Mouse (Mus musculus): ENCODE data around the gene Lrp2.

Lrp2 gene

DNA sequence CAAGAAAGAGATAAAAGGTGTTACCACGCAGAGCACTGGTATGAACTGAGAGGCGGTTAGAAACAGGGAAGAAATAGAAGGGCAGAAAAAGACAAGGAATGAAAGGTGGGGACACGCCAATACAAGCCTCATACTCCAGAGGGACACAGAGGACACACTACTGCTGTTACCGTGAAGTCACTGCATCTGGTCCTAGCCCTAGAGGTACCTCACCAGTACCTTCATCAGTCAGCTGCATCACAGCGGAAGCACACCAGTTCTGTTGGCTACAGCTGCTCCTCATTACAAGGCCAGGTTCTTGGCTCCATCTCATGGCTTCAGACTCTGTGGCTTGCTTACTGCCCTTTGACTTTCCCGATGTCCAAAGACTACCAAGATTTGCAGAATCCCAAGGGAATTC, 184.0 kb downstream of the Lrp2 start:
- no peak for TF ChIP-seq NANOG (IDR thresholded peaks at IDR 0.05; ENCODE audit: borderline replicate concordance, low read length)
- TF ChIP-seq POU5F1 (IDR thresholded peaks at IDR 0.05; ENCODE audit: borderline replicate concordance, low read length) = no peak
- TF ChIP-seq CTCF (conservative IDR thresholded peaks at IDR 0.05; ENCODE audit: low read length) = no peak
- Histone ChIP-seq H3K36me3 (ENCODE audit: insufficient read depth, low read length) (no peaks in the 10 kb centered on the region), H3K4me1 (replicated peaks; ENCODE audit: low read depth, low read length) (no peaks in the 10 kb centered on the region), H3K27me3 (ENCODE audit: insufficient read depth, low read length) (no peaks in the 10 kb centered on the region), H3K9me3 (ENCODE audit: low read length) (no peaks in the 10 kb centered on the region), H3K4me3 (replicated peaks; ENCODE audit: low read length) (no peak overlapping the region)

DNA sequence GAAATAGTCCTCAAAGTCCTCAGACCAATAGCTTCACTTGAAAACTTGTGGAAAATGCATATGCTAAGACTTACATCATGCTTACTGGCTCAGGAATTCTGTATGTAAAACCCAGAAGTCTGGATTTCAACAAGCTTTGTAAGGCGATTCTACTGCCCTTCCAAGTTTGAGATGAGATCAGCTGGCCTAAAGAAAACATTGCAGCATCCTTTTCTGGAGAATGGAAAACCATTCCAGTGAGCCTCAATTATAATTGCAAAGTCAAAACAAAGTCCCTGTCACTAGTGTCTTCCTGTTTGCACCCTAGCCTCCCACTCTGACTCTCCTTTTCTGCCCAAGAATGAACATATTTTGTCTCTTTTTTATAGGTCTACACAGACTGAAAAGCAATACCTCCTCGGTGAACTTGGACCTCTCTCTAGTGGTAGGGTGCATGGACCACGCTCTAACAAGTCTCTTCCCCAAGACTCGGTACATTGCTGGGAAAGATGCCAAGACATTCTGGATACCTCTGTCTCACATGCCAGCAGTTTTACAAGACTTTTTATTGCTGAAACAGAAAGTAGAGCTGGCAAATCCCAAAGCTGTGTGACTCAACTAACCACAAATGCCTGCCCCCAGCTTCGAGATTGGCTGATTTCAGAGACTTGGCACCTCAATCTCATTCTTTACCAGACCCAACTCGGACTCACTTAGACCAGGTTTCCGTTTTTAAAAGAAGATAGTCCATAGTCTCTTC, 184.8 kb downstream of the Lrp2 start:
- H3K36me3 ChIP-seq (ENCODE audit: insufficient read depth, low read length) = no peaks in the 10 kb centered on the region
- no peaks in the 10 kb centered on the region for H3K4me1 ChIP-seq (replicated peaks; ENCODE audit: low read depth, low read length)
- TF ChIP-seq NANOG (IDR thresholded peaks at IDR 0.05; ENCODE audit: borderline replicate concordance, low read length) = no peak
- TF ChIP-seq POU5F1 (IDR thresholded peaks at IDR 0.05; ENCODE audit: borderline replicate concordance, low read length) = no peak
- TF ChIP-seq CTCF (conservative IDR thresholded peaks at IDR 0.05; ENCODE audit: low read length) = no peak
- no peaks in the 10 kb centered on the region for H3K27me3 ChIP-seq (ENCODE audit: insufficient read depth, low read length)
- H3K9me3 ChIP-seq (ENCODE audit: low read length) = no peaks in the 10 kb centered on the region
- H3K4me3 ChIP-seq (replicated peaks; ENCODE audit: low read length) = no peak overlapping the region

DNA sequence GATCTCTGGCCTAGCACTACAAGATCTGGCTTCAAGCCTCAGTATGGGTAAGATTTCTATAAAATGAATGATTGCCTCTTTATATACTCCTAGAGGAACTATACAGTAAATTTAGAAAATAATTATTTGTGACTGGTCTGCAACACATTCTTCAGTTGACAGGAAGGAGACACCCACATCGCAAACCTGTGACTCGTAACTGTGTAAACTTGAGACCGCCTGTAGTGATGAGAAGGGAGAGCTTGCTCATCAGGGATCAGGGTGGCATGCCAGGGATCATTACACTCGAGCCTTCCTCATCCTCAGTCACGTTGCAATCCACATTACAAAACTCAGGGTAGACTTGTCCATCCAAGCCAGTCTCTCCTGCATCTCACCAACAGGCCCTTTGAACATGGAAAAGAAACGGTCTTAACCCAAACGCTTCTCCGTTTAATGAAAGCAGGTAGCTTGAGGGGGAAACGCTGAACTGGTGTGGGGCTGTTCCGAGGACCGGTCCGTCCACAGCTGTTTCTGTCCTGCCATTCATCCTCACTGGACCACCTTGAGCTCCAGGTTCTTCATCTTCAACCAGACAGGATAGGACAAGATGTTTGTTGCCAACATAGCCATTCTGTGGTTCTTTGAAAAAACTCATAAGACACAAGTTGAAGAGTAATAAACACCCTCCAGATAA, 189.0 kb downstream of the Lrp2 start:
- TF ChIP-seq POU5F1 (IDR thresholded peaks at IDR 0.05; ENCODE audit: borderline replicate concordance, low read length) (no peak), CTCF (conservative IDR thresholded peaks at IDR 0.05; ENCODE audit: low read length) (no peak), NANOG (IDR thresholded peaks at IDR 0.05; ENCODE audit: borderline replicate concordance, low read length) (no peak)

GRCm38 (mm10) chr2:69395597-69396248, 190.1 kb downstream of the Lrp2 start:
- H3K36me3 ChIP-seq (ENCODE audit: insufficient read depth, low read length) = no peaks in the 10 kb centered on the region
- no peaks in the 10 kb centered on the region for H3K27me3 ChIP-seq (ENCODE audit: insufficient read depth, low read length)
- H3K9me3 ChIP-seq (ENCODE audit: low read length) = no peaks in the 10 kb centered on the region
- TF ChIP-seq CTCF (conservative IDR thresholded peaks at IDR 0.05; ENCODE audit: low read length) = no peak
- TF ChIP-seq POU5F1 (IDR thresholded peaks at IDR 0.05; ENCODE audit: borderline replicate concordance, low read length) = no peak
- TF ChIP-seq NANOG (IDR thresholded peaks at IDR 0.05; ENCODE audit: borderline replicate concordance, low read length) = no peak
- H3K4me1 ChIP-seq (replicated peaks; ENCODE audit: low read depth, low read length) = no peaks in the 10 kb centered on the region
- no peak overlapping the region for H3K4me3 ChIP-seq (replicated peaks; ENCODE audit: low read length)

More for the DNA sequence above, 189.0 kb downstream of the Lrp2 start:
- Histone ChIP-seq H3K36me3 (ENCODE audit: insufficient read depth, low read length) (no peaks in the 10 kb centered on the region), H3K9me3 (ENCODE audit: low read length) (no peaks in the 10 kb centered on the region), H3K4me3 (replicated peaks; ENCODE audit: low read length) (no peak overlapping the region), H3K4me1 (replicated peaks; ENCODE audit: low read depth, low read length) (no peaks in the 10 kb centered on the region), H3K27me3 (ENCODE audit: insufficient read depth, low read length) (no peaks in the 10 kb centered on the region)

DNA sequence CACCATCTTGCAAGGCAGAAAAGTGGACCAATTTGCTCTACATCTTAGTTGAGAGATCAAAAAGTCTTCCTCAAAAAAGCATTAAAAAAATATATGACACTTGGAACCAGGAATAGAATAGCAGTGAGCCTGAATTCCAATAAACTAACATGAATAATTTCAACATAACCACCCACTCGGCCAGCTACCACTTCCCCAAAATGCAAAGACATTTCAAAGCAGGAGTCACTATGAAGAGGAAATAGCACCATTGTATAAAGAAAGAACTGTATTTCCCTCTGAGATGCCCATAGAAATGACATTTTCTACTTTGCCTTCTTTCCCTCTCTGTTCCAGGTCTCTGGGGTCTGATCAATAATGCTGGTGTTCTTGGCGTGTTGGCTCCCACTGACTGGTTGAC, 191.9 kb downstream of the Lrp2 start:
- no peaks in the 10 kb centered on the region for H3K9me3 ChIP-seq (ENCODE audit: low read length)
- H3K27me3 ChIP-seq (ENCODE audit: insufficient read depth, low read length) = no peaks in the 10 kb centered on the region
- TF ChIP-seq CTCF (conservative IDR thresholded peaks at IDR 0.05; ENCODE audit: low read length) = no peak
- no peak for TF ChIP-seq NANOG (IDR thresholded peaks at IDR 0.05; ENCODE audit: borderline replicate concordance, low read length)
- no peak for TF ChIP-seq POU5F1 (IDR thresholded peaks at IDR 0.05; ENCODE audit: borderline replicate concordance, low read length)
- no peaks in the 10 kb centered on the region for H3K36me3 ChIP-seq (ENCODE audit: insufficient read depth, low read length)
- H3K4me1 ChIP-seq (replicated peaks; ENCODE audit: low read depth, low read length) = no peaks in the 10 kb centered on the region
- no peak overlapping the region for H3K4me3 ChIP-seq (replicated peaks; ENCODE audit: low read length)

DNA sequence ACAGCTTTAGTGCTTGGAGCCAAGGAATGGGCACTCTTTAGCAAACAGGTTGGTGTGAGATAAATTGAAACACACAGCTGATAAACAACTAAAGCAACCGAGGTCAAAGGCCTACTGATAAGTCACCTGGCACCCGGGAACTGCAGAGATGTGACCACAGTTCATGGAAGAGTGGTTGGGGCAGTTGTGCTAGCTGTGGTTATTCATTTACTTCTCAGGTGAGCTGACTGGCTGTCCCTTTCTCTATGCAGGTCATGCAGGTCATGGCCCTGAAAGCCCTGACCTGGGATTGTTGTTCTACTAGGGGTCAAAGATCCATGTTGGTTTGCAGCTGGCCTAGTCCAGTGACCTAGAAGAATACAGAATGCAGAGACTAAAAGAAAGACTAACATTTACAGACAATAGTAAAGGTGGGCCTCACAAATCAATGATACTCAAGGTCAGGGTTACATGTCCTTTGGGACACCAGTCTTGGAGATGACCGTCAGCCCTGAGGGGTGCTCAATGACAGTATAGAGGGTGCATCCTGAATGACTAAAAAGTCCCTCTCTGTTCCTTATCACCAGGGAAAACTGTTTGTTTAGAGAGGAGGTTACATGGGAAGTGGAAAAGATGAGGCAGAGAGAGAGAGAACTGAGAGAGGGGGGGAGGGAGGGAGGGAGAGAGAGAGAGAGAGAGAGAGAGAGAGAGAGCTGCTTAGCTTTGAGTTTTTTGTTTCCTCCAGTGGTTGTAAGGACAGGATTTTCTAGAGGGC, 199.6 kb downstream of the Lrp2 start:
- no peaks in the 10 kb centered on the region for H3K9me3 ChIP-seq (ENCODE audit: low read length)
- no peak for TF ChIP-seq CTCF (conservative IDR thresholded peaks at IDR 0.05; ENCODE audit: low read length)
- TF ChIP-seq POU5F1 (IDR thresholded peaks at IDR 0.05; ENCODE audit: borderline replicate concordance, low read length) = no peak
- TF ChIP-seq NANOG (IDR thresholded peaks at IDR 0.05; ENCODE audit: borderline replicate concordance, low read length) = no peak
- no peaks in the 10 kb centered on the region for H3K36me3 ChIP-seq (ENCODE audit: insufficient read depth, low read length)
- H3K4me1 ChIP-seq (replicated peaks; ENCODE audit: low read depth, low read length) = no peaks in the 10 kb centered on the region
- H3K27me3 ChIP-seq (ENCODE audit: insufficient read depth, low read length) = no peaks in the 10 kb centered on the region
- no peak overlapping the region for H3K4me3 ChIP-seq (replicated peaks; ENCODE audit: low read length)

DNA sequence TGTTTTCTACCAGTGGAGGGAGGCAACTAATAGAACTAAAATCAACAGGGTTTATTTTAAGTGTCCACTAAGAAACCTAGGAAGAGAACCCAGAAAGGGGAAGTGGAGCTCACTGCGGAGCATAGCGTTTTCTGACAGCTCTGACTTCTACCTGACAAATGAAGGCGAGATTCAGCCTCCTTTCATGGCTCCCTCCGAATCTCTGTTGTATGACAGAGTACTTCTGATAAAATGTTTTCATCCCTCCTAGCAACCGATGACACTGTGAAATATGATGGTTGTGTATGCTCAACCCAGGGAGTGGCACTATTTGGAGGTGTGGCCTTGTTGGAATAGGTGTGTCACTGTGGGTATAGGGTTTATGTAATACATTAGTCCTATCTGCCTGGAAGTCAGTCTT, 203.0 kb downstream of the Lrp2 start:
- H3K4me1 ChIP-seq (replicated peaks; ENCODE audit: low read depth, low read length) = peaks cover 17% of the 10 kb centered on the region
- no peak for TF ChIP-seq CTCF (conservative IDR thresholded peaks at IDR 0.05; ENCODE audit: low read length)
- TF ChIP-seq POU5F1 (IDR thresholded peaks at IDR 0.05; ENCODE audit: borderline replicate concordance, low read length) = no peak
- TF ChIP-seq NANOG (IDR thresholded peaks at IDR 0.05; ENCODE audit: borderline replicate concordance, low read length) = no peak
- H3K4me3 ChIP-seq (replicated peaks; ENCODE audit: low read length) = no peak overlapping the region
- no peaks in the 10 kb centered on the region for H3K36me3 ChIP-seq (ENCODE audit: insufficient read depth, low read length)
- no peaks in the 10 kb centered on the region for H3K9me3 ChIP-seq (ENCODE audit: low read length)
- H3K27me3 ChIP-seq (ENCODE audit: insufficient read depth, low read length) = no peaks in the 10 kb centered on the region

GRCm38 (mm10) chr2:69381740-69382139, 204.1 kb downstream of the Lrp2 start:
- H3K4me1 ChIP-seq (replicated peaks; ENCODE audit: low read depth, low read length) = peaks cover 17% of the 10 kb centered on the region
- H3K9me3 ChIP-seq (ENCODE audit: low read length) = no peaks in the 10 kb centered on the region
- no peak for TF ChIP-seq POU5F1 (IDR thresholded peaks at IDR 0.05; ENCODE audit: borderline replicate concordance, low read length)
- TF ChIP-seq CTCF (conservative IDR thresholded peaks at IDR 0.05; ENCODE audit: low read length) = peak; percentile 34
- no peaks in the 10 kb centered on the region for H3K36me3 ChIP-seq (ENCODE audit: insufficient read depth, low read length)
- no peak overlapping the region for H3K4me3 ChIP-seq (replicated peaks; ENCODE audit: low read length)
- H3K27me3 ChIP-seq (ENCODE audit: insufficient read depth, low read length) = no peaks in the 10 kb centered on the region
